Mouse (Mus musculus) midbrain, embryonic 14.5 days (tissue): ENCODE data around the gene Cwc22. TPM values are rescaled to one million over a fixed set of nuclear protein-coding genes. Genes with fewer than 3 reads are reported as not detected.

Experiments
- ATAC-seq: fragments of 200-750 bp; cut with Nextera tagmentation; 2 replicates; pipeline ENCODE4 v1.8.0; 2017; ENCODE audit warnings: moderate number of reproducible peaks, moderate library complexity; ENCODE audit not compliant: low FRiP score, low TSS enrichment
- DNase-seq: peaks from one replicate; pipeline ENCODE4 v3.0.0-alpha.2; 2015
- H3K27ac ChIP-seq: fragments of 300-500 bp; sonication (generic); replicated peaks from 2 replicates; pipeline ENCODE4 v1.5.1; 2014; ENCODE audit warnings: mild to moderate bottlenecking, low read depth, low read length, moderate library complexity
- H3K27me3 ChIP-seq: fragments of 300-500 bp; sonication (generic); 2 replicates; pipeline ENCODE4 v1.6.1; 2014; ENCODE audit warnings: low read length, control low read depth, mixed read lengths; ENCODE audit not compliant: control insufficient read depth, insufficient read depth
- H3K36me3 ChIP-seq: fragments of 300-500 bp; sonication (generic); 2 replicates; pipeline ENCODE4 v1.6.1; 2014; ENCODE audit warnings: low read length, control low read depth; ENCODE audit not compliant: control insufficient read depth, insufficient read depth
- H3K4me1 ChIP-seq: fragments of 300-500 bp; sonication (generic); 2 replicates; pipeline ENCODE4 v1.6.1; 2014; ENCODE audit warnings: mild to moderate bottlenecking, antibody characterized with exemption, low read length, control low read depth; ENCODE audit not compliant: control insufficient read depth, insufficient read depth
- H3K4me2 ChIP-seq: fragments of 300-500 bp; sonication (generic); 2 replicates; pipeline ENCODE4 v1.6.1; 2014; ENCODE audit warnings: mild to moderate bottlenecking, low read length, moderate library complexity
- H3K4me3 ChIP-seq: fragments of 300-500 bp; sonication (generic); replicated peaks from 2 replicates; pipeline ENCODE4 v1.5.1; 2014; ENCODE audit warnings: low read depth, low read length
- H3K9ac ChIP-seq: fragments of 300-500 bp; sonication (generic); replicated peaks from 2 replicates; pipeline ENCODE4 v1.6.1; 2014; ENCODE audit warnings: mild to moderate bottlenecking, low read length, moderate library complexity
- H3K9me3 ChIP-seq: fragments of 300-500 bp; sonication (generic); 2 replicates; pipeline ENCODE4 v1.6.1; 2016; ENCODE audit warnings: low read length, control low read depth, mixed read lengths; ENCODE audit not compliant: control insufficient read depth
- WGBS: fragments of 180-500 bp; shearing (Covaris S2); extraction: QIAGEN DNeasy Blood & Tissue Kit; methylation state at CpG from one replicate; pipeline ENCODE4 v1.1.7; 2014; 5-methylcytosine and 5-hydroxymethylcytosine counted together
- polyA plus RNA-seq: library from polyadenylated mRNA; unstranded; fragments of >200 nt; fragmentation: Nextera tagmentation; extraction: Ambion mirVana; gene quantifications from 2 replicates; pipeline ENCODE4 v1.2.1, GENCODE M21; 2014

Gene Cwc22
- polyA plus RNA-seq, 1 experiment from 2014 or later, result 26.6 TPM

DNA sequence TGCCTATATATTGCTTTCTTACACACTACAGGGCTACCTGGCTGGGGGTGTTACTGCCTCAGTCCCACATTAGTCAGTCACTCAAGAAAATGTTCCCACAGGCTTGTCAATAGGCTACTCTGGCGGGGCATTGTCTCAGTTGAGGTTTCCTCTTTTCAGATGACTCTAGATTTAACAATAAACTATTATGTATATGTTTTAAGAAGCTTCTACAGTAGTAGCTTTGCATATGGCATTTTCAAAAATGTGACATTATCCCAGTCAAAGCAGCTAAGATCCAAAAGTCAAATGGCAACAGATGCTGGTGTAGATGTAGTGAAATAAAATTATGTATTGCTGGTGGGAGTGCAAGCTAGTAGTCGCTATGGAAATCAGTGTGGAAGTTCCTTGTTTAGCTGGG is 27.1 kb upstream of the Cwc22 start:
- 79% methylated on average over 2 of the region's 2 CpGs for WGBS
- Histone ChIP-seq H3K4me1 (no peaks in the 10 kb centered on the region), H3K9me3 (no peaks in the 10 kb centered on the region), H3K4me3 (no peak overlapping the region), H3K27me3 (no peaks in the 10 kb centered on the region), H3K27ac (no peak overlapping the region), H3K9ac (no peak overlapping the region), H3K36me3 (no peaks in the 10 kb centered on the region), H3K4me2 (no peak overlapping the region)
- ATAC-seq (no peak), DNase-seq (no peak)

DNA sequence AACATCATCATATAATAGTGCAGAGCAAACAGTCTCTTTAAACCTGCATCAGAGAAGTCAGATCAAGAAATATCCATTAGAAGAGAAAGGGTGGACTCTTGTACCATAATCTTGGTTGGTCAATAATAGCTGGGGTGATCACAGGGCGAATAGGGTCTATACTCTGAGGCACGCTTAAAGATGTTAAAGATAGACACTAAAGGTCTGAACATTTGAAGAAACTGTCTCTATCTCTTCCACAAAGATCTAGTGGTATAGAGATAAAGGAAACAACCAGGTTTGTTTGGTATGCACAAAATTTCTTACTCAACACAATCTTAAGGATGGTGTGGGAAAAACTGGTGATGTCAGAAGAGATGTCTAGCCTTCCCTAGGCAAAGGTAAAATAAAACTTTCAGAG is 26.4 kb upstream of the Cwc22 start:
- ATAC-seq, result no peak
- no peak overlapping the region for H3K4me2 ChIP-seq
- H3K27me3 ChIP-seq, result no peaks in the 10 kb centered on the region
- H3K4me3 ChIP-seq, result no peak overlapping the region
- H3K27ac ChIP-seq, result no peak overlapping the region
- H3K36me3 ChIP-seq, result no peaks in the 10 kb centered on the region
- H3K9ac ChIP-seq, result no peak overlapping the region
- no peaks in the 10 kb centered on the region for H3K4me1 ChIP-seq
- no peaks in the 10 kb centered on the region for H3K9me3 ChIP-seq
- 92% methylated on average over 2 of the region's 2 CpGs for WGBS
- DNase-seq, result no peak

DNA sequence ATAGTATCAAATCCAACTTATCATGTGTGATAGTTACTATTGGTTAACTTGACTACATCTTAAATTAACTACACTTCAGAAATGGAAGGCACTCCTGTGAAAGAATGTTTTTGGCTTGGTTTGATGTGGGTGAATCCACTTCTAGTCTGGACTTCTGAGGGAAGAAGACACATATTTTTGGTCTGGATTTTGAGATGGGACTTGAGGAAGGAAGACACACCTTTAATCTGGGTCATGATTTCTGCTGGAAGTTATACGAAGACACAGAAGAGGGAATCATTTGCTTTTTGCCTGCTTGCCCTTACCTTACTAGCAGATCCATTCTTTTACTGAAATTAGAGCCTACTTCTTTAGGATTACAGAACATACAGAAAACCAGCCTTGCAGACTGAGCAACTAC is 25.7 kb upstream of the Cwc22 start:
- no peak overlapping the region for H3K4me2 ChIP-seq
- H3K27me3 ChIP-seq, result no peaks in the 10 kb centered on the region
- DNase-seq, result no peak
- no peak overlapping the region for H3K27ac ChIP-seq
- WGBS, result 97% methylated on average over 1 of the region's 1 CpGs
- no peaks in the 10 kb centered on the region for H3K36me3 ChIP-seq
- no peaks in the 10 kb centered on the region for H3K4me1 ChIP-seq
- no peak for ATAC-seq
- H3K9ac ChIP-seq, result no peak overlapping the region
- H3K4me3 ChIP-seq, result no peak overlapping the region
- H3K9me3 ChIP-seq, result no peaks in the 10 kb centered on the region

DNA sequence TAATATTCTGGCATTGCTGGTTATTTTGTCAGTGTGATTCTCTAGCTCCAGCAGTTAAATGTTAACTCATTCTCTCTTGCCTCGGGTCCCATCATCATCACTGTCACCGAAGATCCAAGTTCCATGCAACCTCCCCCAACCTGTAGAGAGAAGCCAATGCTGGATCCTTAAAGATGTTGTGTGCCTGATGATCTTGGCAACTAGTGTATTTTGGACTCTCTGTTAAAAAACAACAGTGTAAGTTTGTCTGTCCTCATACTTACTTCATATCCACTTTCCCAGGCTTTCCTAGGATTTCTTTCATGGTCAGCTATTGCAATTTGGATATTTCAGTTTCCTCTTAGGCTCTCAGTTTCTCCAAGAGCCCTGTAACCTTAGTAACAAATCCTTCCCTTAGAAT is 25.2 kb upstream of the Cwc22 start:
- 81% methylated on average over 2 of the region's 2 CpGs for WGBS
- Histone ChIP-seq H3K27me3 (no peaks in the 10 kb centered on the region), H3K4me3 (no peak overlapping the region), H3K4me1 (no peaks in the 10 kb centered on the region), H3K27ac (no peak overlapping the region), H3K9me3 (no peaks in the 10 kb centered on the region), H3K9ac (no peak overlapping the region), H3K36me3 (no peaks in the 10 kb centered on the region), H3K4me2 (no peak overlapping the region)
- ATAC-seq (no peak), DNase-seq (no peak)

DNA sequence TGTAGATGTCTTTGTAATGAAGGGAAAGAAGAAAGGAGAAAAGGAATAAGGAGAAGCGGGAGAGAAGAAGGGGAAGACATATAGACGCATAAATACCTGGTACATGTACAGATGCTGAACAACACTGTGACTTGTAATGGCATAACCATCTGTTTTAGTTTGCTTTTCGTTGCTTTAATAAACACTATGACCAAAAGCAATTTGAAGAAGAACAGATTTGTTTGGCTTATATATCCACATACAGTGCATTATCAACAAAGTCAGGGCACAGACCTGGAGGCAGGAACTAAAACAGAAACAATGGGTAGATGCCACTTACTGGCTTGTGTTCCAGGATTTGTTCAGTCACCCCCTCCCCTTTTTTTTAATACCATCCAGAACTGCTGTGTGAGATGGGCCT is 24.4 kb upstream of the Cwc22 start:
- WGBS, result 82% methylated on average over 3 of the region's 3 CpGs

DNA sequence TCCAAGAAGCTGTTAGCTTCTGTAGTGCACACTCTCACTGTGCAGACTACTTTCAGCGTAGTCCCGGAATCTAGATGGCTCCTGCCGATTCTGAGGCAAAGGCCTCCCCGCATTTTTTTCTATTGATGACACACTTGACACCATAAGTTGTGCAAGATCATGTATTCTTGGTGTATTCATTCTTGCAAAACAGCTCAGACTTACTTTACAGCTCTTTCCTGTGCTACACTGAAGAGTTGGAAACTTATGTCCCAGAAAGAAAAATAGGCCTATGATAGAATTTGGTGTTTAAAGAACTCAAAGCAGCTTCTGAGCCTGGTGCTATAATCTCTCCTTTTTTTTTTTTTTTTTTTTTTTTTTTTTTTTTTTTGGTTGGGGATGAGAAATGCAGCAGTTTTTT is 23.8 kb upstream of the Cwc22 start:
- no peak overlapping the region for H3K4me3 ChIP-seq
- no peak for DNase-seq
- H3K9me3 ChIP-seq, result no peaks in the 10 kb centered on the region
- WGBS, result 95% methylated on average over 4 of the region's 4 CpGs
- H3K4me1 ChIP-seq, result no peaks in the 10 kb centered on the region
- no peak overlapping the region for H3K4me2 ChIP-seq
- H3K27me3 ChIP-seq, result no peaks in the 10 kb centered on the region
- ATAC-seq, result no peak
- H3K36me3 ChIP-seq, result no peaks in the 10 kb centered on the region
- H3K27ac ChIP-seq, result no peak overlapping the region
- no peak overlapping the region for H3K9ac ChIP-seq

More for the DNA sequence above, 24.4 kb upstream of the Cwc22 start:
- Histone ChIP-seq H3K4me2 (no peak overlapping the region), H3K4me1 (no peaks in the 10 kb centered on the region), H3K4me3 (no peak overlapping the region), H3K9me3 (no peaks in the 10 kb centered on the region), H3K27me3 (no peaks in the 10 kb centered on the region), H3K27ac (no peak overlapping the region), H3K9ac (no peak overlapping the region), H3K36me3 (no peaks in the 10 kb centered on the region)
- DNase-seq (no peak), ATAC-seq (no peak)

DNA sequence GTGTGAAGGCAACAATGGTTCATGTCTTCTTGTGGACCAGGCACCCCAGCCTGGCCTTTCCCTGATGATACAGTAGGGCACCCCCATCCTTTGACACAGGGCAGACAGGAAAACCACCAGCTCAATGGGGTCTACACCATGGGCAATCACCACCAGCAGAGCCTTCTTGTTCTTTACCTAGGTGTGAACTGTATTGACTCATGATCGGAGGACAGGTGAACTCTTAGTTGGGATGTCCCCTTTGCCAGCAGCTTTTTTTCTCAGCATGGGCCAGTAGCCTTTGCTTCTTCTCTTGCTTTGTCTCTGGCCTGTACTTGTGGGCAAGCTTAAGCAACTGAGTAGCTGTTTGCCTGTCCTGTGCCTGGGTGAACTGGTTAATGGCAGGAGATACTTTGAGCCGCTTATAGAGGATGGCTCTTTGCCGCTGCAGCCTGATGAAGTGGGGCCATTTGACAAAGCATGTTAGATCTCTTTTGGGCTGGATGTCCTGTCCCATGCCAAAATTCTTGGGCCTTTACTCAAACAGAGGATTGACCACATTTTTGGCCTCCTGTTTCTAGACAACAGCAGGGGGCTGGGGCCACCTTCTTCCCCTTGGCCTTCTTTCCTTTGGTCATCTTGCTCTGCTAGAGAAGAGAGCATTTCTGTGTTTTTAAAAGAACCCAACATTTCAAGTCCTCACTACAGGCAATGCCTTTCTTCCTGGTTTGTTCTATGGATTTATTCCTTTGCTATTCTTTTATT is 16.4 kb upstream of the Cwc22 start:
- Histone ChIP-seq H3K4me2 (no peak overlapping the region), H3K4me3 (no peak overlapping the region), H3K27me3 (no peaks in the 10 kb centered on the region), H3K9ac (no peak overlapping the region), H3K36me3 (no peaks in the 10 kb centered on the region), H3K9me3 (no peaks in the 10 kb centered on the region), H3K4me1 (no peaks in the 10 kb centered on the region), H3K27ac (no peak overlapping the region)
- WGBS, result 97% methylated on average over 3 of the region's 3 CpGs
- DNase-seq (no peak), ATAC-seq (no peak)

DNA sequence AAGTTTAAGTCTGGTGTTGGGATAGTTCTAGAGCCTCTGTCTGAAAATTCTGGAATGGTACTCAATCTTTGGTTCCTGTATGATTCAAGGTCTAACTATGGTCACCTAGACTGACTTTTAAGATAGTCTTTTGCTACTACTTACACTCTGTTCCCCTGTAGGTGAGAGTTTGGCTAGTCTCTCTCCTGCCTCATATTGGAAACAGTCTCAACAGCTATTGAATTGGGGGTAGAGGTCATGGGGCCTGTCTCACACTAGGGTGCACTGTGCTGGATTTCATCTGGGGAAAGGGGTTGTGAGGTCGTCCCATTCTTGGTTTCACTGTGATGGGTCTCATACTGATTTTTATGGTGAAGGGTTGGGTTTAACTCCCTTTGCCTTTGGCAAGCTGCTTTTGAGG is 15.1 kb upstream of the Cwc22 start:
- Histone ChIP-seq H3K27ac (no peak overlapping the region), H3K9me3 (no peaks in the 10 kb centered on the region), H3K27me3 (no peaks in the 10 kb centered on the region), H3K4me2 (no peak overlapping the region), H3K4me1 (no peaks in the 10 kb centered on the region), H3K4me3 (no peak overlapping the region), H3K36me3 (no peaks in the 10 kb centered on the region), H3K9ac (no peak overlapping the region)
- DNase-seq, result no peak
- no peak for ATAC-seq
- WGBS, result 83% methylated on average over 1 of the region's 1 CpGs

DNA sequence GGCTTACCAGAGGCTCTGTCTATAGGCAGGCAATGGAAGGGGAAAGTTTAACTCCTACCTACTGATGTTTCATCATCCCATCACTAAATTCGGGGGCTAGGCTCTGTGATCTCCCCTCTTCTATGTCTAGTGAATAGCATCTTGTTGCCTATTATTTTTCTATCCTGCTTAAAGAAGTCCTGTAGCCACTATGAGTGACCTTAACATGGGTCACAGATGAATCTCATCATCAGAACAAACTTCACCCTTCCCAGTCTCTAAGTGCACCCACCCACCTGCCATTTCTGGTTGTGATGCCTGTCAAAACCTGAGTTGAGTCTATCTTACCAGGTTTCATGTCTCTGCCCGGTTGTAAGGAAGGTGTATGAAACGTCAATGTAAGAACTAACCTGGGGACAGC is 14.5 kb upstream of the Cwc22 start:
- no peak overlapping the region for H3K9ac ChIP-seq
- no peak overlapping the region for H3K4me3 ChIP-seq
- no peak overlapping the region for H3K4me2 ChIP-seq
- H3K4me1 ChIP-seq, result no peaks in the 10 kb centered on the region
- ATAC-seq (no peak), DNase-seq (no peak)
- no peak overlapping the region for H3K27ac ChIP-seq
- H3K9me3 ChIP-seq, result no peaks in the 10 kb centered on the region
- no peaks in the 10 kb centered on the region for H3K27me3 ChIP-seq
- 87% methylated on average over 3 of the region's 3 CpGs for WGBS
- no peaks in the 10 kb centered on the region for H3K36me3 ChIP-seq
